ENCODE assay signal across 18 mouse cellular contexts in the genomic region with DNA sequence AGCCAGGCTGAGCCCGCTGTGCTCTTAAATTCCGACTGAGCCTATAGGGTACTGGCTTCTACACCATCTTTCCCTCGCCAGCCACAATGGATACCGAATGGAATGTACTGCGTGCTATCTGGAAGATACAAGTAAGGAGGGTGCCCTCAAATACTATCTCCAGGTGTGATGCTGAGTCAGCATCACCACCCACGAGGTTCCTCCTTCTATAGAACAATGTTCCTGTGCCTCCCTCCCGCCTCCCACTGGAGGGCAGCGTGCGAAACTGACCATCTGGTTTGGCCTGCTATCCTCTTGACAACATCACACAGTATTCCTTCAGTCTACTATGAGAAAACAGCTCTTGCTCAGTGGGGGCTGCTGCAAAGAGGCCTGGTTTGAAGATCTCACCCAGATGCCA. TPM values are rescaled to one million over a fixed set of nuclear protein-coding genes. Genes with fewer than 3 reads are reported as not detected.
"Had no signal": no experiment of that assay in that cellular context is flagged by ENCODE, and none has a peak within 500 bp of the region (broad histone marks: within the 10 kb centered on the region; RNA-seq: fewer than 3 reads in every experiment).

No protein-coding gene starts in this region.

- H3K4me3 ChIP-seq: limb, embryonic 13.5 days; liver, embryonic 15.5 days; lung, embryonic 15.5 days; midbrain, embryonic 13.5 days had no signal

- H3K27me3 ChIP-seq: limb, embryonic 13.5 days; liver, embryonic 15.5 days; lung, embryonic 15.5 days; midbrain, embryonic 13.5 days had no signal

- DNase-seq: kidney, adult 18-20 months; kidney, postnatal 4 days; left cerebral cortex, postnatal 4 days; lung, postnatal 14 days; thymus, adult 18-20 months; thymus, postnatal 14 days had no signal

- H3K27ac ChIP-seq: limb, embryonic 13.5 days; liver, embryonic 15.5 days; lung, embryonic 15.5 days; midbrain, embryonic 13.5 days had no signal

- H3K4me1 ChIP-seq: lung, embryonic 15.5 days; midbrain, embryonic 13.5 days had no signal

RNA-seq across cellular contexts. Expression of a gene that starts 14.2 kb away (rescaled TPM):
- total RNA-seq: layer of hippocampus, adult 8-10 months; layer of hippocampus, postnatal 14 days; left cerebral cortex, adult 18-20 months; left cerebral cortex, postnatal 10 days; left cerebral cortex, postnatal 4 days; megakaryocyte-erythroid progenitor cell, adult 5-6 weeks; midbrain, postnatal 0 days had no signal
- polyA plus RNA-seq: liver, adult 2 months; midbrain, embryonic 13.5 days; midbrain, postnatal 0 days; neural tube, embryonic 14.5 days had no signal
